Mouse (Mus musculus): Measurements from ENCODE around the gene Gm11114. TPM values are rescaled to one million over a fixed set of nuclear protein-coding genes. Genes with fewer than 3 reads are reported as not detected.

Gm11114 gene
- total and polyA plus RNA-seq, 2 experiments: not detected

GRCm38 (mm10) chr9:85327242-85328211 lies 15.0 kb downstream of the Gm11114 start, which contains the start of gene Tent5a:
TSS of gene Tent5a (minus strand) at chr9:85327348.
- peak; percentile 58 for DNase-seq (ENCODE audit: extremely low read depth, low read depth, low spot score)
- H3K9ac ChIP-seq (ENCODE audit: low read depth, low read length): peak within 1 kb of the TSS; percentile 84
- H3K27ac ChIP-seq (replicated peaks; ENCODE audit: insufficient read depth, low read depth, low read length): peak within 1 kb of the TSS; percentile 97
- peak; percentile 80 for TF ChIP-seq POLR2A (IDR thresholded peaks at IDR 0.05; ENCODE audit: extremely low read depth, insufficient read depth, low read length)
- TF ChIP-seq CTCF (IDR thresholded peaks at IDR 0.05; ENCODE audit: low read depth, low read length): 0 out of 2 replicates have a peak, but pooled peaks have one; percentile 7
- under 1% methylated on average over 72 of the region's 72 CpGs for WGBS
- H3K79me2 ChIP-seq (ENCODE audit: control insufficient read depth, insufficient read depth, low read length): peaks cover 6% of the 10 kb centered on the region; the same call in 1 of the 2 replicates
- peaks cover 7% of the 10 kb centered on the region for H3K4me1 ChIP-seq (ENCODE audit: control insufficient read depth, insufficient read depth, low read length)
- peaks cover 6% of the 10 kb centered on the region; the same call in 1 of the 2 replicates for H3K36me3 ChIP-seq (ENCODE audit: control insufficient read depth, insufficient read depth, low read length)
- peak within 1 kb of the TSS; percentile 80 for H3K4me3 ChIP-seq (ENCODE audit: insufficient read depth, low read depth, low read length)
- H3K27me3 ChIP-seq (ENCODE audit: control insufficient read depth, insufficient read depth, low read length): no peaks in the 10 kb centered on the region

- Histone ChIP-seq H3K4me3 (ENCODE audit: insufficient read depth, low read depth, low read length) (peak overlapping the region; percentile 80), H3K79me2 (ENCODE audit: control insufficient read depth, insufficient read depth, low read length) (peaks cover 6% of the 10 kb centered on the region; the same call in 1 of the 2 replicates), H3K4me1 (ENCODE audit: control insufficient read depth, insufficient read depth, low read length) (peaks cover 7% of the 10 kb centered on the region), H3K36me3 (ENCODE audit: control insufficient read depth, insufficient read depth, low read length) (peaks cover 6% of the 10 kb centered on the region; the same call in 1 of the 2 replicates), H3K27ac (replicated peaks; ENCODE audit: insufficient read depth, low read depth, low read length) (peak overlapping the region; percentile 83), H3K9ac (ENCODE audit: low read depth, low read length) (peak overlapping the region; percentile 81), H3K27me3 (ENCODE audit: control insufficient read depth, insufficient read depth, low read length) (no peaks in the 10 kb centered on the region)
- peak; percentile 60 for DNase-seq (ENCODE audit: extremely low read depth, low read depth, low spot score)
- TF ChIP-seq POLR2A (IDR thresholded peaks at IDR 0.05; ENCODE audit: extremely low read depth, insufficient read depth, low read length): no peak
- TF ChIP-seq CTCF (IDR thresholded peaks at IDR 0.05; ENCODE audit: low read depth, low read length): peak; percentile 98
- under 1% methylated on average over 16 of the region's 16 CpGs for WGBS
Measured at GRCm38 (mm10) chr9:85328259-85328658, 15.7 kb downstream of the Gm11114 start.

- 76% methylated on average over 2 of the region's 2 CpGs for WGBS
- no peak overlapping the region for H3K9ac ChIP-seq (ENCODE audit: low read depth, low read length)
- no peak overlapping the region for H3K27ac ChIP-seq (replicated peaks; ENCODE audit: insufficient read depth, low read depth, low read length)
- TF ChIP-seq CTCF (IDR thresholded peaks at IDR 0.05; ENCODE audit: low read depth, low read length): no peak
- no peak for TF ChIP-seq POLR2A (IDR thresholded peaks at IDR 0.05; ENCODE audit: extremely low read depth, insufficient read depth, low read length)
- peak; percentile 47 for DNase-seq (ENCODE audit: extremely low read depth, low read depth, low spot score)
- no peaks in the 10 kb centered on the region for H3K79me2 ChIP-seq (ENCODE audit: control insufficient read depth, insufficient read depth, low read length)
- no peaks in the 10 kb centered on the region for H3K36me3 ChIP-seq (ENCODE audit: control insufficient read depth, insufficient read depth, low read length)
- no peaks in the 10 kb centered on the region for H3K27me3 ChIP-seq (ENCODE audit: control insufficient read depth, insufficient read depth, low read length)
- no peak overlapping the region for H3K4me3 ChIP-seq (ENCODE audit: insufficient read depth, low read depth, low read length)
- H3K4me1 ChIP-seq (ENCODE audit: control insufficient read depth, insufficient read depth, low read length): no peaks in the 10 kb centered on the region
Measured at GRCm38 (mm10) chr9:85331521-85331920, 18.9 kb downstream of the Gm11114 start.

- WGBS: 94% methylated on average over 7 of the region's 7 CpGs
- Histone ChIP-seq H3K79me2 (ENCODE audit: control insufficient read depth, insufficient read depth, low read length) (no peaks in the 10 kb centered on the region), H3K27me3 (ENCODE audit: control insufficient read depth, insufficient read depth, low read length) (no peaks in the 10 kb centered on the region), H3K9ac (ENCODE audit: low read depth, low read length) (no peak overlapping the region), H3K36me3 (ENCODE audit: control insufficient read depth, insufficient read depth, low read length) (no peaks in the 10 kb centered on the region), H3K4me1 (ENCODE audit: control insufficient read depth, insufficient read depth, low read length) (no peaks in the 10 kb centered on the region), H3K27ac (replicated peaks; ENCODE audit: insufficient read depth, low read depth, low read length) (no peak overlapping the region), H3K4me3 (ENCODE audit: insufficient read depth, low read depth, low read length) (no peak overlapping the region)
- no peak for TF ChIP-seq POLR2A (IDR thresholded peaks at IDR 0.05; ENCODE audit: extremely low read depth, insufficient read depth, low read length)
- TF ChIP-seq CTCF (IDR thresholded peaks at IDR 0.05; ENCODE audit: low read depth, low read length): no peak
- no peak for DNase-seq (ENCODE audit: extremely low read depth, low read depth, low spot score)
Measured at GRCm38 (mm10) chr9:85336046-85336445, 23.5 kb downstream of the Gm11114 start.

GRCm38 (mm10) chr9:85340303-85340702 lies 27.7 kb downstream of the Gm11114 start:
- peak; percentile 40 for DNase-seq (ENCODE audit: extremely low read depth, low read depth, low spot score)
- Histone ChIP-seq H3K4me1 (ENCODE audit: control insufficient read depth, insufficient read depth, low read length) (peaks cover 6% of the 10 kb centered on the region), H3K36me3 (ENCODE audit: control insufficient read depth, insufficient read depth, low read length) (no peaks in the 10 kb centered on the region), H3K27ac (replicated peaks; ENCODE audit: insufficient read depth, low read depth, low read length) (no peak overlapping the region), H3K27me3 (ENCODE audit: control insufficient read depth, insufficient read depth, low read length) (no peaks in the 10 kb centered on the region), H3K79me2 (ENCODE audit: control insufficient read depth, insufficient read depth, low read length) (no peaks in the 10 kb centered on the region), H3K9ac (ENCODE audit: low read depth, low read length) (no peak overlapping the region), H3K4me3 (ENCODE audit: insufficient read depth, low read depth, low read length) (no peak overlapping the region)
- WGBS: 70% methylated on average over 3 of the region's 3 CpGs
- TF ChIP-seq POLR2A (IDR thresholded peaks at IDR 0.05; ENCODE audit: extremely low read depth, insufficient read depth, low read length) (no peak), CTCF (IDR thresholded peaks at IDR 0.05; ENCODE audit: low read depth, low read length) (no peak)

Measured in liver, adult 2 months (tissue).